Mouse (Mus musculus): Measurements from ENCODE around the gene Snx25. TPM values are rescaled to one million over a fixed set of nuclear protein-coding genes. Genes with fewer than 3 reads are reported as not detected.
"Not testable (repeated sequence)": the region's sequence is repeated elsewhere in the genome, so short reads cannot be mapped to it uniquely, and the experiment has no call there.

Gene Snx25
- total RNA-seq, 2 experiments from 2014 or later, result 41.8 to 45.3 TPM

DNA sequence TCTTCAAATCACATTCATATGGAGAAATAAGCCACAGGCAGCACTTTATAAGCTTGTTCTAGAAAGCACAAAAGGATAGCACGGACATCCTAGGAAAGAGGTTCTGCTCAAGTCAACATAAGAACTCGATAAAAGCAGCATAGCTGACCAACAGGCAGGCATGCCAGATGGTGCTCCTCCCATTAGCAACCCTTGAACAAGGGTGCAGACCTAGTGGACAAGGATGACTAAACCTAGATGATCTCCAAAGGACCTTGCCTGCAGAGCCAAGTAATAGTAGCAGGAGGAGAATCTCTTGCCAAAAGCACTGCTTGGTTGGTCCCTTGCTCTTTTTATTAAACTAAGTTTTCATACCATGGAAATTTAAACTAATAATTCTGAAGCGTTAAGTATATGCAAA is 32.8 kb downstream of the Snx25 start:
- H3K4me3 ChIP-seq, result no peak overlapping the region
- DNase-seq (ENCODE audit: low spot score in 2 of 2), result no peak

DNA sequence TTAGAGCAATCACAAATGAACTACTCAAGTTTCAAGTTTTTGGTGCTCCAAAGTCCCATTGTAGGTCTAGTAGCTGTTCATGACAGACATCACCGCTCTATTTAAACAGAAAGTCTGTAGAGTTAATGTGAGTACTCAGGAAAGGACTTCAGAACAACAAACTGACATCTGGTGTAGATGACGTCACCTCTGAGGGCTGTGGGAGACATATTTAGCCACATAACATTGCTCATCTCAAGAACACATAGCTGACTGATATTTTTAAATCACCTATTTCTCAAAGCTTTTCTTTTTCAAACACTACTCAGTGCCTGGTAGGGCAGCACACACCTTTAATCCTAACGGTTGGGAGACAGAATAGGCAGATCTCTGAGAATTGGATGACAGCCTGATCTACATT is 34.8 kb downstream of the Snx25 start:
- Histone ChIP-seq H3K27ac (0 out of 2 replicates have a peak overlapping the region, but pooled peaks have one; percentile 6), H3K4me3 (no peak overlapping the region)
- no peak for TF ChIP-seq CTCF (conservative IDR thresholded peaks at IDR 0.05)
- DNase-seq (ENCODE audit: low spot score in 2 of 2), result peak in 1 of 2 experiments; percentile 18

More for the DNA sequence above, 32.8 kb downstream of the Snx25 start:
- TF ChIP-seq CTCF (conservative IDR thresholded peaks at IDR 0.05), result no peak
- H3K27ac ChIP-seq, result no peak overlapping the region

DNA sequence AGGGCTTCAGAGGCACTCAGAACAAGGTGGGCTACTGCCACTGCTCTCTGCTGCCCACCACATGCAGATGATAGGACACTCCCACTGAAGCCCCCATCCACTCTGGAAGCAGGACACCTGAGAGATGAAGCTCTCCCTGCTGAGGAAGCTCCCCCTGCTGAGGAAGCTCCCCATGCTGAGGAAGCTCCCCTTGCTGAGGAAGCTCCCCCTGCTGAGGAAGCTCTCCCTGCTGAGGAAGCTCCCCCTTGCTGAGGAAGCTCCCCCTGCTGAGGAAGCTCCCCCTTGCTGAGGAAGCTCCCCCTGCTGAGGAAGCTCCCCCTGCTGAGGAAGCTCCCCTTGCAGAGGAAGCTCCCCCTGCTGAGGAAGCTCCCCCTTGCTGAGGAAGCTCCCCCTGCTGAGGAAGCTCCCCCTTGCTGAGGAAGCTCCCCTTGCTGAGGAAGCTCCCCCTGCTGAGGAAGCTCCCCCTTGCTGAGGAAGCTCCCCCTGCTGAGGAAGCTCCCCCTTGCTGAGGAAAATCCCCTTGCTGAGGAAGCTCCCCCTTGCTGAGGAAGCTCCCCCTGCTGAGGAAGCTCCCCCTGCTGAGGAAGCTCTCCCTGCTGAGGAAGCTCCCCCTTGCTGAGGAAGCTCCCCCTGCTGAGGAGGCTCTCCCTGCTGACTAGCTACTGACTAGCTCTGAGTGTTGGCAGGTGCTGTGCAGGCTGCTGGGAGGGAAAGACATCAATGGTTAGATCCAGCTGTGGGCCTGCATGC is 38.4 kb downstream of the Snx25 start:
- H3K4me3 ChIP-seq; DNase-seq (ENCODE audit: low spot score in 2 of 2); H3K27ac ChIP-seq: not testable (repeated sequence)

DNA sequence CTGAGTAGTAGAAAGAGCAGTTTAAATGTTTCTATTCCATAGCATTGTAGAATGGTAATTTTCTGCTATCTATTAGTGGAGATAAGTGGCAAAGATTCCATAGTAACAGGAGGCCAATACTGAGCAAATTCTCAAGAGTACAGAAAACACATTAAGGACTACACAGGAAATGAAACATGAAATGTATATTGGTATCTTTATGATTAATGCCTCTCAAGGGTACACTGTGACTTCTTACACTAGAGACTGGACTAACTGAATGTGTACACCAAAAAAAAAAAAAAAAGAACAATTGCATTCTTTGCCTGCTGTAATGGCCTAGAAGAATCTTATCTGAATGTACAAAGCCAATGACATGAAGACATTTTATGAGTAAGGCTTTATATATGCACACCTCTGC is 44.3 kb downstream of the Snx25 start:
- DNase-seq (ENCODE audit: low spot score in 2 of 2), result no peak
- no peak for TF ChIP-seq CTCF (conservative IDR thresholded peaks at IDR 0.05)
- Histone ChIP-seq H3K4me3 (no peak overlapping the region), H3K27ac (no peak overlapping the region)

DNA sequence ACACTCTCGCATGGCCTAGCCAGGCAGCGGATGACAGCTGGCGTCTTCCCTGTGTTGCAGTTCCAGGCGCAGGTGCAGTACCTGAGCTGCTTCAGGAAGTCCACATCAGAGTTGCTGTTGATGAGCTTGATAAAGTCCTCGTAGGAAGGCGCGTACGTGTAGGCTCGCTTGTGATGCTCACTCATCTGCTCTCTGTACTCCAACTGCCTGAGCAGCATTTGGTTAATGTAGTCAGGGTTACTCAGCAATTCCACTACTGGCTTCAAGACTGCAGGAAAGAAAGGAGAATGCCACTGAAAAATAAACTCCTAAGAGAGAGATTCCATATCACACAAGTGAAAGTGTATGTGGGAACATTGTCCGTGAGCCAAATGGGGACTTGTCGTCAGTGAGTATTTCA is 48.5 kb downstream of the Snx25 start:
- no peak for TF ChIP-seq CTCF (conservative IDR thresholded peaks at IDR 0.05)
- DNase-seq (ENCODE audit: low spot score in 2 of 2), result no peak
- H3K4me3 ChIP-seq, result no peak overlapping the region
- no peak overlapping the region for H3K27ac ChIP-seq

DNA sequence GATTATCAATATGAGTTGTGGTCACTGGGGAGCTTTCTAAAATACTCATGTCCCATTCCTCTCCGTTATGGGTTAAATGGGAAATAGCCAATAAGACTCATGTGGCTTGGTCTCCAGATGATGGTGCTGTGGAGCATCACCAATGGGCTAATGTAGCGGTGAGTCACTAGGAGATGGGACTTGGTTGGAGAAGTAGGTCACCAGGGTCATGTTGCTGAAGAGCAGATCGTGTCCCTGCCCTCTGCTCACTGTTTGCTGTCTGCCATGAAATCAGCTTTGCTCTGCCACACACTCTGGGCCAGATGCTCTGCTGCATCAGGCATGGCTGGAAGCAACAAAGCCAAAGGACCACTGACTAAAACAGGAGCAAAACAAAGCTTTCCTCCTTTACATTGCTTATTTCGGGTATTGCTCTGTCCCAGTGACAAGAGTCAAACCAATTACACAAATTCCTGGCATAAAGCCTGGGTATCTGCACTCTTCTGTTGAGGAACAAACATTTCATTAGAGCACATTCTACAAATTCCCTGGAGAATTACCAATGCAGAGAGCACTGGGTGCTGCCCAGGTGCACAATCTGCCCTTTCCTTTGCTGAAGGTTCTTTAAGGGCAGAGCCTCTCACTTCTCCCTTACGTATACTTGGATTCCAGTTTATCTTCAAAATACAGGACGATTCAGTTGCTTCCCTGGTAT is 59.1 kb downstream of the Snx25 start:
- peak; percentile 47 for TF ChIP-seq CTCF (conservative IDR thresholded peaks at IDR 0.05)
- no peak overlapping the region for H3K27ac ChIP-seq
- DNase-seq (ENCODE audit: low spot score in 2 of 2), result no peak
- H3K4me3 ChIP-seq, result no peak overlapping the region

DNA sequence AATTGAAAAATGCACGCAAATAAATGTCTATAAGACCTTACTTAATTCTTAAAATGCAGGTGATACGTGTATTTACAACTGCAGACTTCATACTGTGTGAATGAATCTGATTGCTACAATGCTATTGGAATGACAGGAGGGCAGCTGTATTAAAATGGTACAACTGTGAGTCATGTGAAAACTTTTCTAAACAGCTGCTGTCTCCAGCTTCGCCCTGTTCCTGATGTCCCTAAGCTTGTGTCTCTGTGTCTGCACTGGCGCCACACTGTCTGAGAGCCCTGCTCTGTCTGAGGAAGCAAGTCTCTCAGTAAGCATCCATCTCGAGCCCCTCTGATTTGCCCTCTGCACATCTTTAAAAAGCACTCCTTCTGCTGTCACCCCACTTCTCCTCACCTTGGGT is 68.8 kb downstream of the Snx25 start:
- Histone ChIP-seq H3K27ac (no peak overlapping the region), H3K4me3 (no peak overlapping the region)
- no peak for DNase-seq (ENCODE audit: low spot score in 2 of 2)
- TF ChIP-seq CTCF (conservative IDR thresholded peaks at IDR 0.05), result no peak

DNA sequence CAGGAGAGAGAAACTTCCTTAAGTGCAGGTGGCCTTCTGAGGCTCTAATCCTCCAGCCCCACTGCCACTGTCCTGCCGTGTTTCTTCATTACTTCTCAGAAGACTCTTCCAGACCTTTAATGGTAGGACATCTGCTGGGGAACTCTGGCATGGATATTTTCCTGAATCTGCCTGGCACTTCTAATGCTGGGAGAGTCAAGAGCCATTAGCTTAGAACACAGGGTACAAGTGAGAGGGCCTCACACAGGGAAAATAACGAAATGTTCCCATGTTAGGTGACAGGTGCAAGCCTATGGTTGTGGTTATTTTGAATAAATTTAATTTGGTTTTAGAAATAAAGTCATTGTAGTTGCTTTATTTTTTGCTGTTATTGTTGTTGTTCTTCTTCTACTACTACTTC is 70.9 kb downstream of the Snx25 start:
- no peak overlapping the region for H3K4me3 ChIP-seq
- TF ChIP-seq CTCF (conservative IDR thresholded peaks at IDR 0.05), result no peak
- no peak overlapping the region for H3K27ac ChIP-seq
- DNase-seq (ENCODE audit: low spot score in 2 of 2), result no peak

DNA sequence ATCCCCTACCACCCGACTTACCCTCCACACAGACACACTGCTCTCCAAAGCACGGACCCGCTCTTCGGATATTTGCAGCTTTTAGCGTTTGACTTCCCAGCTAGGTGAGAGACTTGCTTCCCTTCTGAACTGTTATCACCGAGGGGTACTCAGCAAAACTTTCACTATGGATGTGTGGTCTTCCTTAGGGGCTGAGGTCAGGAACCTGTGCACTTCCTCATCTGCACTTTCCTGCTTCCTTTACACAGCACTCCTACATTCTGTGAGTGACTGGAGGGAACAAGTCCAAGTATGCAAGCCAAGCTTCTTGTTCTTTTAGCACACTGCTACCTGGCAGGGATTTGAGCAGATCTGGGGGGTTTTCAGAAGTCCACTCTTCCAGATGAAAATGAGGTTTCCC is 73.1 kb downstream of the Snx25 start:
- Histone ChIP-seq H3K4me3 (no peak overlapping the region), H3K27ac (no peak overlapping the region)
- no peak for DNase-seq (ENCODE audit: low spot score in 2 of 2)
- TF ChIP-seq CTCF (conservative IDR thresholded peaks at IDR 0.05), result no peak

DNA sequence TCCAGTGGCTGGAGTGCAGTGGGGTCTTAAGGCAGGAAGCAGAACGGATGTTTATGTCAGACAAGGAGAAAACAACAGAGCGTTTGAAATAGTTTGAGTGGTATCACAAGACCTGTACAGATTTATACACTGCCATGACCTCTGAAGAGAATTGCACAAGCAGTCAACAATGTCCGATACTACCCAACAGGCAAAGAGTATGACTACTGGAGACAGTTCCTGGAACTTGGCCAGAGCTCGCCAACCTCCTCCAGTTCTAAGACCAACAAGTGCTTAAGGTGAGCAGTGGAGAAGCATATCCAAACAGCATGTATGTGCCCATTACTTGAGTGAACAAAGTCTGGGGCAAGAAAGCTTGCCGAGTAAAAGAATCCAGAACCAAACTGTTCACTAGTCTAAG is 76.7 kb downstream of the Snx25 start:
- TF ChIP-seq CTCF (conservative IDR thresholded peaks at IDR 0.05), result no peak
- Histone ChIP-seq H3K27ac (no peak overlapping the region), H3K4me3 (no peak overlapping the region)
- no peak for DNase-seq (ENCODE audit: low spot score in 2 of 2)

DNA sequence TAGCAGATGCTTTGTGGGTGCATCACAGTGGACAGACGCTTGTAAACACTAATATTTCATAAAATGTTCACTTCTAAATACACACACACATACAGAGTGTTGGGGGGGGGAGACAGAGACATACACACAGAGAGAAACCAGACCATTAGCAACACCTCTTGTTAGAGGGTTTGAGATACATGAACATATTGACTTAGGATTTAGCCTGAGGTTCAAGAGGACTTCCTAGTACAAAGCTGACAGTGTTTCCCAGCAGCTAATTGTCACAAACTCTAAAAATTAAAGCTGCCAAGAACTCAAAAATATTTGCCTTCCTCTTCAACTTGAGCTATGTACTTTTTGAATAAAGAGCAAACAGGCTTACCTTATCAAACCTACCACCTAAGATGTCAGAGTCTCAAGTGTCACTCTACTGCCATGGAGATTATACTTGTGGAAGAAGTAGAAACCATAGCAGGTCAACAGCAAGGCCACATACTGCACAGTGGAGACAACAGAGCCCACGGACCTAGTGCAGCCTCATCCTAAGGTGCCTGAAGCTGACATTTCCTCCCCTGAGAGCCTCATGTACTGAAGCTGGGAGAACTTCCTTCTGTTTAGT is 78.3 kb downstream of the Snx25 start:
- H3K27ac ChIP-seq, result peak overlapping the region; percentile 64

DNA sequence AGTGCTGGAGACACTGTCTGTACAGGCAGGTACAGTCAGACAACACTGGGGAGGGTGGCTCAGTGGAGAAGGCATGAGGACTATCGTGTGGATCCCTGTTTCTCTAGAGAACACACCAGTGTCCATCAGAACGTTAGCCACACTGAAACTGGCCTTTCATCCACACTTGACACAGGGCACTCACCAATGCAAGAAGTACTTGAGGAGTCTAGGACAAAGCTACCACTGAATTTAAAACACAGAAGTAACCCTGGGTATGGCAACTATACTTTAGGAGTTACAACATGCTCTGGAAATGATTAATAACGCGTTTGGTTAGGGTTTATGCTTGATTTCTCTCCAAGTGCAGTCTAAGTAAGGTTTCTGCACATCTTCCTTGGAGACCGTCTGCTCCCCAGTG is 79.2 kb downstream of the Snx25 start:
- H3K4me3 ChIP-seq, result no peak overlapping the region
- H3K27ac ChIP-seq, result no peak overlapping the region
- no peak for TF ChIP-seq CTCF (conservative IDR thresholded peaks at IDR 0.05)
- DNase-seq (ENCODE audit: low spot score in 2 of 2), result no peak

More for the DNA sequence above, 78.3 kb downstream of the Snx25 start:
- no peak for DNase-seq (ENCODE audit: low spot score in 2 of 2)
- H3K4me3 ChIP-seq, result no peak overlapping the region
- TF ChIP-seq CTCF (conservative IDR thresholded peaks at IDR 0.05), result no peak

DNA sequence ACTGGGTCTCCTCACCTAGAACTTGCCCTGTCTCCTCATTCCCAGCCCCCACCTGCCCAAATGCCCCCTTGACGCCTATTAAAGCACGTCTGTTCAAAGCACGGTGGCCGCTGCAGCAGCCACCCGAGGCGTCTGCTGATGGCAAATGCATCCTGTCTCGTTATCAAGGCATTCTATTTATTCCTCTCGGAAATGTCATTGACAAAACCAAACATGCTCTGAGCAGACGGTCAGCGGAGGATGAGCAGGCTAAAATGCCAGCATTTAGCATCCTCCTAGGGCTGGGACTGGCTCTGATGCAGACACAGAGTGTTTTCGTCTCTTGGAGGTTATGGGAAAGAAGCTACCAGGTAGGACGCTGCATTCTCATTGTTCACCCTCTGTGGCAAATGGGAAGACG is 111.7 kb downstream of the Snx25 start:
- Histone ChIP-seq H3K4me3 (peak overlapping the region; percentile 17; the same call in 1 of the 2 replicates), H3K27ac (peak overlapping the region; percentile 69)
- TF ChIP-seq CTCF (conservative IDR thresholded peaks at IDR 0.05), result no peak
- DNase-seq (ENCODE audit: low spot score in 2 of 2), result peak; percentile 22 to 26
